Mouse (Mus musculus): ENCODE measurements around the gene Tldc1. TPM values are rescaled to one million over a fixed set of nuclear protein-coding genes. Genes with fewer than 3 reads are reported as not detected.

The Tldc1 gene
- polyA plus RNA-seq, 1 experiment from 2014 or later = 17.3 TPM

DNA sequence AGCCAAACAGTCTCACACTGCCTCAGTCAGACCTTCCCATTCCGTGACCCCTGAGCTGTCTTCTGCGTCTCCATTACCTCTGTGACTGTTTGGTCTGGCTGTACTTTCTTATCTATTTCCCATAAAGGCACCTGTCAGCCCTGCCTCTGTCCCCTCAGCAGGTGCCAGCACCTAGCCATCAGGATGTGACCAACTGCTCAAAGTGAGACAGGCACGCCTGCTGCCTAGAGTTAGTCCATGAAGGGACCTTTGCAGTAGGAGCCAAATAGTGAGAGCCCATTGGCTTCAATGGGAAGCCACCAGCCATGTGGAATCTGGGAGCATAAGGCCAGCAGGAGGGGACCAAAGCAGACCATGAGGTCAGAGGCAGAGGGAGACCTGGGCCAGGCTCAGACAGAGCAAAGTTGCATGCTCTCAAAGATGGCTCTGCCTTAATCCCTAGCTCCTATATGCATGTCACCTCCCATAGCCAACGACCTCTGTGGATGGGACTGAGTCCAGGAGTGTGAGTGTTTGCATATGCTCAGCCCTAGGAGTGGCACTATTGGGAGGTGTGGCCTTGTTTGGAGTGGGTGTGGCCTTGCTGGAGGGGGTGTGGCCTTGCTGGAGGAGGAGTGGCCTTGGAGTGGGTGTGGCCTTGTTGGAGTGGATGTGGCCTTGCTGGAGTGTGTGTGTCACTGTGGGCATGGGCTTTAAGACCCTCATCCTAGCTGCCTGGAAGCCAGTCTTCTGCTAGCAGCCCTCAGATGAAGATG, 3.0 kb upstream of the Tldc1 start:
- H3K4me1 ChIP-seq = peaks cover 74% of the 10 kb centered on the region
- WGBS = 74% methylated on average over 4 of the region's 4 CpGs

GRCm38 (mm10) chr8:119780402-119781049, 2.3 kb upstream of the Tldc1 start:
- H3K4me1 ChIP-seq = peaks cover 66% of the 10 kb centered on the region
- no peaks in the 10 kb centered on the region for H3K9me3 ChIP-seq
- H3K27ac ChIP-seq = no peak overlapping the region
- no peak for DNase-seq (ENCODE audit: extremely low spot score, low spot score)
- no peaks in the 10 kb centered on the region for H3K36me3 ChIP-seq (replicated peaks)
- no peak overlapping the region for H3K4me3 ChIP-seq
- H3K27me3 ChIP-seq (ENCODE audit: poor library complexity, severe bottlenecking) = peaks cover 6% of the 10 kb centered on the region; the same call in 1 of the 2 replicates
- 80% methylated on average over 9 of the region's 9 CpGs for WGBS

More for the DNA sequence above, 3.0 kb upstream of the Tldc1 start:
- Histone ChIP-seq H3K4me3 (no peak overlapping the region), H3K36me3 (replicated peaks) (no peaks in the 10 kb centered on the region), H3K9me3 (no peaks in the 10 kb centered on the region), H3K27me3 (ENCODE audit: poor library complexity, severe bottlenecking) (peaks cover 6% of the 10 kb centered on the region; the same call in 1 of the 2 replicates), H3K27ac (no peak overlapping the region)
- DNase-seq (ENCODE audit: extremely low spot score, low spot score) = no peak

GRCm38 (mm10) chr8:119779013-119779737, 959 bp upstream of the Tldc1 start:
- peak; percentile 75 for DNase-seq (ENCODE audit: extremely low spot score, low spot score)
- WGBS = 24% methylated on average over 14 of the region's 14 CpGs
- no peaks in the 10 kb centered on the region for H3K36me3 ChIP-seq (replicated peaks)
- peak overlapping the region; percentile 93; the same call in 1 of the 2 replicates for H3K27ac ChIP-seq
- no peaks in the 10 kb centered on the region for H3K9me3 ChIP-seq
- peaks cover 6% of the 10 kb centered on the region; the same call in 1 of the 2 replicates for H3K27me3 ChIP-seq (ENCODE audit: poor library complexity, severe bottlenecking)
- H3K4me3 ChIP-seq = peak overlapping the region; percentile 69; the same call in 1 of the 2 replicates
- H3K4me1 ChIP-seq = peaks cover 58% of the 10 kb centered on the region

GRCm38 (mm10) chr8:119777765-119778164, 451 bp downstream of the Tldc1 start:
- peak; percentile 34 for DNase-seq (ENCODE audit: extremely low spot score, low spot score)
- Histone ChIP-seq H3K36me3 (replicated peaks) (peaks cover 5% of the 10 kb centered on the region; the same call in 1 of the 2 replicates), H3K27me3 (ENCODE audit: poor library complexity, severe bottlenecking) (no peaks in the 10 kb centered on the region), H3K4me1 (peaks cover 50% of the 10 kb centered on the region), H3K4me3 (peak overlapping the region; percentile 69), H3K9me3 (no peaks in the 10 kb centered on the region), H3K27ac (peak overlapping the region; percentile 93)
- 20% methylated on average over 7 of the region's 7 CpGs for WGBS

GRCm38 (mm10) chr8:119776668-119777245, 1.5 kb downstream of the Tldc1 start:
- DNase-seq (ENCODE audit: extremely low spot score, low spot score) = no peak
- Histone ChIP-seq H3K4me3 (no peak overlapping the region; the same call in 1 of the 2 replicates), H3K4me1 (peaks cover 50% of the 10 kb centered on the region), H3K27ac (peak overlapping the region; percentile 26; the same call in 1 of the 2 replicates), H3K36me3 (replicated peaks) (peaks cover 10% of the 10 kb centered on the region; the same call in 1 of the 2 replicates), H3K27me3 (ENCODE audit: poor library complexity, severe bottlenecking) (no peaks in the 10 kb centered on the region), H3K9me3 (no peaks in the 10 kb centered on the region)
- 88% methylated on average over 7 of the region's 7 CpGs for WGBS

DNA sequence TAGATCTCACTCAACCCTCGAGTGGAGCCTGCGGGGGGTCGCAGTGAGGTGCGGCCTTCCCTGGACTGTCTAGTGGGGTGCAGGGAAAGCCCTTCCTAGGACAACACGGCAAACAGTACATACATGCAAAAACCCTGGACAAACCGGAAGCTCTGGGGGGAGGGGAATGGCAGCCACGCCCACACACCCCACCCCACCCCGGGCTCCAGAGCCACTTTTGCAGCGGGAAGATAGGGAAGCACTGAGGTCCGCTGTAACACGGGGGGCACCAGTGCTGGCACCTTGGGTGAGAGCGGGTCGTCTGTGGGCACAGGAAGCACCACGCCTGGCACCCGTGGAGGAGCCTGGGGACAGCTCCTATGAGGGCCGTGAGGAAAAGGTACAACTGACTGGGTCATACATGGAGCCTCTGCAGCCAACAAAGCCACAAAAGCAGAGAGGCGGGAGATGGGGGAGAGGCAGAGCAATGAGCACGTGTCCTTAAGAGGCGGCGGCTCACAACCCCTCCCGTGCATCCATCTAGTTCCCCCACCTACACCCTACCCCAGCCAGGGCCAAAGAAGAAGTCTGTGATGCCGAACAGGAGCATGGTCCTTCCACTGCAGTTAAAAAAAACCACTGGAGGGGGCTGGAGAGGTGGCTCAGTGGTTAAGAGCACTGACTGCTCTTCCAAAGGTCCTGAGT, 12.3 kb downstream of the Tldc1 start:
- H3K9me3 ChIP-seq = no peaks in the 10 kb centered on the region
- 78% methylated on average over 22 of the region's 22 CpGs for WGBS

GRCm38 (mm10) chr8:119765311-119765710, 12.9 kb downstream of the Tldc1 start:
- Histone ChIP-seq H3K36me3 (replicated peaks) (peaks cover 45% of the 10 kb centered on the region), H3K27ac (0 out of 2 replicates have a peak overlapping the region, but pooled peaks have one; percentile 13), H3K4me3 (no peak overlapping the region), H3K9me3 (no peaks in the 10 kb centered on the region), H3K4me1 (peaks cover 12% of the 10 kb centered on the region; the same call in 1 of the 2 replicates), H3K27me3 (ENCODE audit: poor library complexity, severe bottlenecking) (no peaks in the 10 kb centered on the region)
- whole genome bisulfite sequencing = 90% methylated on average over 10 of the region's 10 CpGs
- no peak for DNase-seq (ENCODE audit: extremely low spot score, low spot score)

More for the DNA sequence above, 12.3 kb downstream of the Tldc1 start:
- H3K27ac ChIP-seq = 0 out of 2 replicates have a peak overlapping the region, but pooled peaks have one; percentile 13
- no peak for DNase-seq (ENCODE audit: extremely low spot score, low spot score)
- H3K36me3 ChIP-seq (replicated peaks) = peaks cover 43% of the 10 kb centered on the region
- H3K4me3 ChIP-seq = no peak overlapping the region
- H3K27me3 ChIP-seq (ENCODE audit: poor library complexity, severe bottlenecking) = no peaks in the 10 kb centered on the region
- H3K4me1 ChIP-seq = peaks cover 12% of the 10 kb centered on the region; the same call in 1 of the 2 replicates

DNA sequence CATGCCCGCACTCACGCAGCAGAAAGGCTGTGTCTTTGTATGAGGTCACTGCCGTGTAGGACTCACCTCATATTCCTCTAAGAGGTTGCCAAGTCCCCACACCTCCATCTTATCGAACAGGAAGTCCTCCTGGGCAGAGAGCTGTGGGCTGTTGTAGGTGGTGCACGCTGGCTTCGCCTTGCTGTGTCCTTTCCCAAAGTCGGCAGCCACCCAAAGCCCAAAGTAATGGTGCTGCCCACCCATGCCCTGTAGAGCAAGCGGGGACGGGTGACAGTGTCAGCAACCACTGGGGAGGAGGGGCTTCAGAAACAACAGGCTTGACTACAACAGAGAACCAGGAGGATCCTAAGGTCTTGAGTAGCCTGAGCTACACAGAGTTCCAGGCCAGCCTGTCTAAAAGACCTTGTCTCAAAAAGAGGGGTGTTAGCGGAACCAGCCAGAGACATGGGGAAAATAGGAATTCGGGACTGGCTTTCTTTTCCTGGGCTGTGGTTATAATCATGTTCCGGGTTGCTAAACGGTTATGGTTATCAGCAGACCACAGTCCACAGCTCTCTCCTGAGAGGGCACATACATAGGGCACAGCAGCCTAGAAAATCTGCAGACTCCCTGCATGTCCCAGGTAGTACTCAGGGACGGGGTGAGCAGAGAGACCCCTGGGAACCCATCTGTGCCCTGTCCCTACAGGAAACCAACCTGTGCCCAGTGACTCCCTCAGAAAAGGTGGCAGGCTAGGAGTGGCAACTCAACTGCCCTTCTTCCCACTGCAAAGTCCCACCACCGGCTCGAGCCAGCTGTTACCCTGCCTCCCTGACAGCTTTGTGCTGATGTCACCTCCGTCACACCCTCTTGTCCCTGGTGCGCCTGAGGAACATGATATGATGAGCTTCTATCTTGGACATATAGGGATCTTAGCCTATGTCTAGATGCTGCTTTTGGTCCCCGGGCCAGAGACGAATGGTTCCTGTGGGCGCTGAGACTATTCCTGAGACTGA, 15.7 kb downstream of the Tldc1 start:
- Histone ChIP-seq H3K4me1 (peaks cover 25% of the 10 kb centered on the region), H3K27ac (no peak overlapping the region), H3K36me3 (replicated peaks) (peaks cover 37% of the 10 kb centered on the region), H3K9me3 (no peaks in the 10 kb centered on the region), H3K27me3 (ENCODE audit: poor library complexity, severe bottlenecking) (no peaks in the 10 kb centered on the region), H3K4me3 (no peak overlapping the region)
- 90% methylated on average over 21 of the region's 21 CpGs for WGBS
- no peak for DNase-seq (ENCODE audit: extremely low spot score, low spot score)

DNA sequence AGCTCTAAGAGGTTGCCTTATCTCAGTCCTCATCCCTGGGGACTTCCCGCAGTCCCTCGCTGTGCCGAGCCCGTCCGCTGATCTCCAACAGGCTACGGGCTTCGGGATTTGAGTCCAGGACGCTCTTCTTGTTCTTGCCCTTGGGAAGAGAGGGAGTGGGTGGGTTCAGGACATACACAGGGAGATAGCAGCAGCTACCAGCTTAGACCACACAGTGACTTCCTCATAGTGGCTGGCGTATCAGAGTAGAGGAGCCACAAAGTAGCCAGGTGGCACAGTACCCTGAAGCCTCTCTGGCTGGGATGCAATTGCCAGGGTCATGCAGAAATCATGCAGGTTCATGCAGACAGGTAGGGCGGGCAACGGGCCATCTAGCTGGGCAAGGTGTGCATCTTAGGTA, 16.5 kb downstream of the Tldc1 start:
- H3K27ac ChIP-seq = no peak overlapping the region
- H3K9me3 ChIP-seq = no peaks in the 10 kb centered on the region
- no peak overlapping the region for H3K4me3 ChIP-seq
- H3K36me3 ChIP-seq (replicated peaks) = peaks cover 29% of the 10 kb centered on the region
- H3K27me3 ChIP-seq (ENCODE audit: poor library complexity, severe bottlenecking) = 0 out of 2 replicates have a peak, but pooled peaks cover 7% of the 10 kb centered on the region
- H3K4me1 ChIP-seq = peaks cover 31% of the 10 kb centered on the region
- no peak for DNase-seq (ENCODE audit: extremely low spot score, low spot score)
- 91% methylated on average over 11 of the region's 11 CpGs for WGBS

GRCm38 (mm10) chr8:119756538-119756937, 21.7 kb downstream of the Tldc1 start:
- no peak overlapping the region for H3K4me3 ChIP-seq
- 56% methylated on average over 5 of the region's 5 CpGs for WGBS
- peaks cover 29% of the 10 kb centered on the region for H3K27me3 ChIP-seq (ENCODE audit: poor library complexity, severe bottlenecking)
- no peaks in the 10 kb centered on the region for H3K9me3 ChIP-seq
- H3K27ac ChIP-seq = peak overlapping the region; percentile 22; the same call in 1 of the 2 replicates
- 0 out of 2 replicates have a peak, but pooled peaks cover 5% of the 10 kb centered on the region for H3K36me3 ChIP-seq (replicated peaks)
- H3K4me1 ChIP-seq = peaks cover 39% of the 10 kb centered on the region
- no peak for DNase-seq (ENCODE audit: extremely low spot score, low spot score)

DNA sequence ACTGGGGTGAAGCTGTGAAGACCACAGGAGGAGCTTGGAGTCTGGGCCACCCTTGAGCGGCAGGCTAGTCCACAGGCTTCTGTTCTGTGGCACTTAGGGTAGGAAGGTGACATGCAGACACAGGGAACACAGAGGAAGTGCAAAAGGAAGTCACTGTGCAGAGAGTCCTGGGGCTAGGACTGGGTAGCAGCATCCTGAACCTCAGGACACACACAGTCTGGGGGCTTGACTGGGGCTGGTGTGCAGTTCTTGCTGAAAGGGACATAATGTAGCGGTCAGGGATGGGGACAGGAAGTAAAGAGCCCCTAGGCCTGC, 22.1 kb downstream of the Tldc1 start:
- H3K27me3 ChIP-seq (ENCODE audit: poor library complexity, severe bottlenecking) = peaks cover 29% of the 10 kb centered on the region
- peak overlapping the region; percentile 49 for H3K4me3 ChIP-seq
- H3K9me3 ChIP-seq = no peaks in the 10 kb centered on the region
- H3K4me1 ChIP-seq = peaks cover 39% of the 10 kb centered on the region
- peak overlapping the region; percentile 53; the same call in 1 of the 2 replicates for H3K27ac ChIP-seq
- no peak for DNase-seq (ENCODE audit: extremely low spot score, low spot score)
- WGBS = 54% methylated on average over 2 of the region's 2 CpGs
- 0 out of 2 replicates have a peak, but pooled peaks cover 2% of the 10 kb centered on the region for H3K36me3 ChIP-seq (replicated peaks)
